Mouse (Mus musculus) brain, embryonic 14.5 days (tissue): ENCODE results near the gene Zfp566. TPM values are rescaled to one million over a fixed set of nuclear protein-coding genes. Genes with fewer than 3 reads are reported as not detected.
"Not testable (repeated sequence)": the region's sequence is repeated elsewhere in the genome, so short reads cannot be mapped to it uniquely, and the experiment has no call there.

ENCODE experiments used
- DNase-seq: peaks from one replicate; pipeline ENCODE4 v3.0.0-alpha.2; 2011; ENCODE audit warnings: low read depth
- CTCF ChIP-seq: fragments of 200-500 bp; IDR thresholded peaks from 2 replicates; pipeline ENCODE4 v1.5.1; 2012; ENCODE audit warnings: inconsistent platforms, mild to moderate bottlenecking, moderate library complexity, borderline replicate concordance; ENCODE audit not compliant: insufficient read depth, insufficient read length; ENCODE audit errors: extremely low read depth
- POLR2A ChIP-seq: fragments of 200-500 bp; IDR thresholded peaks from 2 replicates; pipeline ENCODE4 v1.6.1; 2012; ENCODE audit warnings: mild to moderate bottlenecking, inconsistent platforms, borderline replicate concordance; ENCODE audit not compliant: poor library complexity, insufficient read depth, insufficient read length, severe bottlenecking; ENCODE audit errors: extremely low read depth
- polyA plus RNA-seq: library from polyadenylated mRNA; depleted of rRNA; stranded (reverse); fragments of >200 nt; gene quantifications from 2 replicates; pipeline ENCODE4 v1.2.3, GENCODE M21; 2012; rRNA removed

The Zfp566 gene
- polyA plus RNA-seq: 9.2 and 10.5 TPM in 2 replicates

GRCm38 (mm10) chr7:30090092-30090969 lies at the start of gene Zfp566, which contains the start of gene Gm26920:
Zfp566 (minus strand) TSS chr7:30090527.
Gm26920 (minus strand) TSS chr7:30090410.
- TF ChIP-seq CTCF (no peak), POLR2A (peak; percentile 60; the same call in 1 of the 2 replicates)
- peak; percentile 100 for DNase-seq

- TF ChIP-seq POLR2A: no peak
- no peak for TF ChIP-seq CTCF
- no peak for DNase-seq
Measured at GRCm38 (mm10) chr7:30136826-30137225, 46.5 kb upstream of the Zfp566 start.

- no peak for DNase-seq
- no peak for TF ChIP-seq CTCF
- TF ChIP-seq POLR2A: no peak
Measured at GRCm38 (mm10) chr7:30132396-30132795, 42.1 kb upstream of the Zfp566 start.

- DNase-seq: no peak
- TF ChIP-seq CTCF: no peak
- TF ChIP-seq POLR2A: no peak
Measured at GRCm38 (mm10) chr7:30129900-30130299, 39.6 kb upstream of the Zfp566 start.

GRCm38 (mm10) chr7:30122188-30122530 lies 31.8 kb upstream of the Zfp566 start:
- peak; percentile 60 for DNase-seq
- TF ChIP-seq CTCF: no peak

- peak; percentile 86 for TF ChIP-seq POLR2A
- no peak for TF ChIP-seq CTCF
- peak; percentile 96 for DNase-seq
Measured at GRCm38 (mm10) chr7:30121308-30122187, 31.2 kb upstream of the Zfp566 start, which contains the start of gene Zfp382. Zfp382 (plus strand) TSS chr7:30121942.

- DNase-seq: not testable (repeated sequence)
Measured at GRCm38 (mm10) chr7:30117935-30118334, 27.6 kb upstream of the Zfp566 start.

GRCm38 (mm10) chr7:30116076-30116475 lies 25.7 kb upstream of the Zfp566 start:
- no peak for TF ChIP-seq POLR2A
- no peak for TF ChIP-seq CTCF
- DNase-seq: no peak

- TF ChIP-seq POLR2A: no peak
- TF ChIP-seq CTCF: no peak
- DNase-seq: peak; percentile 71
Measured at GRCm38 (mm10) chr7:30099297-30099696, 9.0 kb upstream of the Zfp566 start.

GRCm38 (mm10) chr7:30095551-30096125 lies 5.3 kb upstream of the Zfp566 start:
- no peak for TF ChIP-seq CTCF
- no peak for TF ChIP-seq POLR2A
- peak; percentile 49 for DNase-seq
